Mouse (Mus musculus): ENCODE data around the gene Apob. TPM values are rescaled to one million over a fixed set of nuclear protein-coding genes. Genes with fewer than 3 reads are reported as not detected.

Apob gene
- total and polyA plus RNA-seq, 3 experiments, result not detected

- Histone ChIP-seq H3K27ac (ENCODE audit: control insufficient read depth, low read depth, low read length) (no peak overlapping the region), H3K4me3 (ENCODE audit: control insufficient read depth in 1 of 2, insufficient read depth in 1 of 2, low read depth in 2 of 2, low read length in 2 of 2) (no peak overlapping the region), H3K9ac (ENCODE audit: control insufficient read depth, low read depth, low read length, poor library complexity, severe bottlenecking) (no peak overlapping the region), H3K79me2 (ENCODE audit: control insufficient read depth, insufficient read depth, low read length, poor library complexity) (no peaks in the 10 kb centered on the region), H3K9me3 (replicated peaks; ENCODE audit: insufficient read depth, low read length) (no peaks in the 10 kb centered on the region), H3K36me3 (ENCODE audit: control insufficient read depth in 1 of 2, insufficient read depth in 2 of 2, low read length in 2 of 2) (no peaks in the 10 kb centered on the region), H3K4me1 (ENCODE audit: control insufficient read depth in 1 of 2, insufficient read depth in 2 of 2, low read length in 2 of 2) (no peaks in the 10 kb centered on the region), H3K27me3 (ENCODE audit: control insufficient read depth in 1 of 2, insufficient read depth in 2 of 2, low read length in 2 of 2) (no peaks in the 10 kb centered on the region)
- TF ChIP-seq ELF1 (IDR thresholded peaks at IDR 0.05; ENCODE audit: low read depth, low read length), result no peak
- TF ChIP-seq GABPA (IDR thresholded peaks at IDR 0.05; ENCODE audit: low read depth, low read length), result no peak
- no peak for TF ChIP-seq ZC3H11A (IDR thresholded peaks at IDR 0.05; ENCODE audit: low read depth, low read length)
- no peak for TF ChIP-seq MEF2A (IDR thresholded peaks at IDR 0.05; ENCODE audit: extremely low read depth, insufficient replicate concordance, low read depth, low read length, poor library complexity, severe bottlenecking)
- no peak for TF ChIP-seq MXI1 (IDR thresholded peaks at IDR 0.05; ENCODE audit: low read depth, low read length)
- TF ChIP-seq CHD2 (IDR thresholded peaks at IDR 0.05; ENCODE audit: low read length), result no peak
- TF ChIP-seq MAX (IDR thresholded peaks at IDR 0.05; ENCODE audit: low read length), result no peak
- TF ChIP-seq POLR2AphosphoS2 (IDR thresholded peaks at IDR 0.05; ENCODE audit: low read length), result no peak
- no peak for TF ChIP-seq SIN3A (IDR thresholded peaks at IDR 0.05; ENCODE audit: low read length)
- no peak for TF ChIP-seq TBP (IDR thresholded peaks at IDR 0.05; ENCODE audit: low read depth, low read length)
- no peak for TF ChIP-seq MAFK (IDR thresholded peaks at IDR 0.05; ENCODE audit: borderline replicate concordance, low read depth, low read length)
- TF ChIP-seq E2F4 (IDR thresholded peaks at IDR 0.05; ENCODE audit: borderline replicate concordance, low read depth, low read length), result no peak
- no peak for TF ChIP-seq MYB (IDR thresholded peaks at IDR 0.05; ENCODE audit: low read depth, low read length)
- DNase-seq (ENCODE audit: low read depth, low spot score), result no peak
Observed at GRCm38 (mm10) chr12:8031595-8032358, 54.3 kb downstream of the Apob start.

- TF ChIP-seq GATA1 (IDR thresholded peaks at IDR 0.05; ENCODE audit: low read depth, low read length) (no peak), GABPA (IDR thresholded peaks at IDR 0.05; ENCODE audit: low read depth, low read length) (no peak), SMC3 (IDR thresholded peaks at IDR 0.05; ENCODE audit: low read depth, low read length) (no peak), BHLHE40 (IDR thresholded peaks at IDR 0.05; ENCODE audit: borderline replicate concordance, low read depth, low read length) (no peak)
- H3K36me3 ChIP-seq (ENCODE audit: control insufficient read depth in 1 of 2, insufficient read depth in 2 of 2, low read length in 2 of 2), result no peaks in the 10 kb centered on the region
- H3K9me3 ChIP-seq (replicated peaks; ENCODE audit: insufficient read depth, low read length), result no peaks in the 10 kb centered on the region
- H3K79me2 ChIP-seq (ENCODE audit: control insufficient read depth, insufficient read depth, low read length, poor library complexity), result no peaks in the 10 kb centered on the region
- H3K4me3 ChIP-seq (ENCODE audit: control insufficient read depth in 1 of 2, insufficient read depth in 1 of 2, low read depth in 2 of 2, low read length in 2 of 2), result no peak overlapping the region
- no peak overlapping the region for H3K27ac ChIP-seq (ENCODE audit: control insufficient read depth, low read depth, low read length)
- H3K27me3 ChIP-seq (ENCODE audit: control insufficient read depth in 1 of 2, insufficient read depth in 2 of 2, low read length in 2 of 2), result no peaks in the 10 kb centered on the region
- no peak overlapping the region for H3K9ac ChIP-seq (ENCODE audit: control insufficient read depth, low read depth, low read length, poor library complexity, severe bottlenecking)
- no peak for DNase-seq (ENCODE audit: low read depth, low spot score)
- H3K4me1 ChIP-seq (ENCODE audit: control insufficient read depth in 1 of 2, insufficient read depth in 2 of 2, low read length in 2 of 2), result no peaks in the 10 kb centered on the region
Observed at GRCm38 (mm10) chr12:8032359-8032755, 54.9 kb downstream of the Apob start.

Measured in MEL (cell line).